Mouse (Mus musculus): ENCODE results near the gene Mt4. TPM values are rescaled to one million over a fixed set of nuclear protein-coding genes. Genes with fewer than 3 reads are reported as not detected.

Mt4 gene
- polyA plus RNA-seq, 1 experiment: not detected

- H3K36me3 ChIP-seq (ENCODE audit: control insufficient read depth, insufficient read depth, low read length): no peaks in the 10 kb centered on the region
- no peak overlapping the region for H3K27ac ChIP-seq (ENCODE audit: control insufficient read depth, insufficient read depth, low read depth, low read length)
- H3K4me1 ChIP-seq (ENCODE audit: control insufficient read depth, insufficient read depth, low read length): no peaks in the 10 kb centered on the region
- H3K27me3 ChIP-seq (ENCODE audit: control insufficient read depth, insufficient read depth, low read length): no peaks in the 10 kb centered on the region
- TF ChIP-seq CTCF (IDR thresholded peaks at IDR 0.05; ENCODE audit: control insufficient read depth, insufficient read depth, insufficient replicate concordance, low read depth, low read length) (no peak), POLR2A (IDR thresholded peaks at IDR 0.05; ENCODE audit: control insufficient read depth, low read depth, low read length) (no peak)
- no peak overlapping the region for H3K4me3 ChIP-seq (ENCODE audit: control insufficient read depth, low read depth, low read length)
Observed at GRCm38 (mm10) chr8:94135556-94135955, 1.4 kb upstream of the Mt4 start.

DNA sequence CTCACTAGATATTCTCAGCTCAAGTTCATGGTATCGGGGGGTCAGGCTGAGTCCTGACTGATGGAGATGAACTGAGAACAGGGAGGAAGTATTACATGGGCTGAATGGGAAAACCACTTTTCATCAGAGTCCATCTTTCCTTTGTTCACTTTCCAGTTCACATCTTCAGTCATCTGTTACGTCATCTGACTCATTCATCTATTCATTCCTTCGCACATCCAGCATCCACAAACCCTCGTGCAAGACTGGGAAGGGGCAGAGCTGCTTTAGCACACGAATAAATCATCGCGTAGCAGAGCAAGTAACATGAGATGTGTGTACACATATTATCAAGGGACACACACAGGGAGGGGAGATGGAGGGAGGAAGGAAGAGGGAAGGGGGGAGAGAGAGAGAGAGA lies 805 bp upstream of the Mt4 start:
- H3K36me3 ChIP-seq (ENCODE audit: control insufficient read depth, insufficient read depth, low read length): no peaks in the 10 kb centered on the region
- H3K27me3 ChIP-seq (ENCODE audit: control insufficient read depth, insufficient read depth, low read length): no peaks in the 10 kb centered on the region
- TF ChIP-seq POLR2A (IDR thresholded peaks at IDR 0.05; ENCODE audit: control insufficient read depth, low read depth, low read length) (no peak), CTCF (IDR thresholded peaks at IDR 0.05; ENCODE audit: control insufficient read depth, insufficient read depth, insufficient replicate concordance, low read depth, low read length) (no peak)
- H3K27ac ChIP-seq (ENCODE audit: control insufficient read depth, insufficient read depth, low read depth, low read length): no peak overlapping the region
- no peaks in the 10 kb centered on the region for H3K4me1 ChIP-seq (ENCODE audit: control insufficient read depth, insufficient read depth, low read length)
- H3K4me3 ChIP-seq (ENCODE audit: control insufficient read depth, low read depth, low read length): no peak overlapping the region

GRCm38 (mm10) chr8:94140266-94140795 lies 3.3 kb downstream of the Mt4 start:
- H3K4me1 ChIP-seq (ENCODE audit: control insufficient read depth, insufficient read depth, low read length): no peaks in the 10 kb centered on the region
- TF ChIP-seq CTCF (IDR thresholded peaks at IDR 0.05; ENCODE audit: control insufficient read depth, insufficient read depth, insufficient replicate concordance, low read depth, low read length): no peak
- TF ChIP-seq POLR2A (IDR thresholded peaks at IDR 0.05; ENCODE audit: control insufficient read depth, low read depth, low read length): no peak
- no peaks in the 10 kb centered on the region for H3K27me3 ChIP-seq (ENCODE audit: control insufficient read depth, insufficient read depth, low read length)
- no peak overlapping the region for H3K4me3 ChIP-seq (ENCODE audit: control insufficient read depth, low read depth, low read length)
- H3K27ac ChIP-seq (ENCODE audit: control insufficient read depth, insufficient read depth, low read depth, low read length): no peak overlapping the region
- no peaks in the 10 kb centered on the region for H3K36me3 ChIP-seq (ENCODE audit: control insufficient read depth, insufficient read depth, low read length)

GRCm38 (mm10) chr8:94148236-94148635 lies 11.2 kb downstream of the Mt4 start:
- Histone ChIP-seq H3K4me3 (ENCODE audit: control insufficient read depth, low read depth, low read length) (no peak overlapping the region), H3K27ac (ENCODE audit: control insufficient read depth, insufficient read depth, low read depth, low read length) (no peak overlapping the region), H3K4me1 (ENCODE audit: control insufficient read depth, insufficient read depth, low read length) (peaks cover 3% of the 10 kb centered on the region), H3K27me3 (ENCODE audit: control insufficient read depth, insufficient read depth, low read length) (no peaks in the 10 kb centered on the region), H3K36me3 (ENCODE audit: control insufficient read depth, insufficient read depth, low read length) (no peaks in the 10 kb centered on the region)
- TF ChIP-seq CTCF (IDR thresholded peaks at IDR 0.05; ENCODE audit: control insufficient read depth, insufficient read depth, insufficient replicate concordance, low read depth, low read length) (no peak), POLR2A (IDR thresholded peaks at IDR 0.05; ENCODE audit: control insufficient read depth, low read depth, low read length) (no peak)

DNA sequence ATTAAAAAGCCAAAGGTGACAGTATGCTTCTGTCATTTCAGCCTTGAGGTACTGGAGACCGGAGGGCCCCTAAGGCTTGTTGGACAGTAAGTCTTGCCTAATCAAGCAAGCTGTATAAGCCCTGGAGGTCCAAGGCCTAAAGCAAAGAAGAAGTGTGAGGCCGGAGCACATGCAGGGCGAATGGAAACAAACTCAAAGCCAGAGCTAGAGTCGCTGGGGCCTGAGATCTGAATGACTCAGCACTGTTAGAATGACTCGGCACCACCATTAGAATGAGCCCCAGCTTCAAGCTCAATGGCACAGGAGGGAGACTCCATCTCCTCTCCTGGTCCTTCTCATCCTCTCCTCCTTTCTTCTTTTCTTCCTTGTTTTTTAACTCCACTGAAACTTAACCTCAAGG lies 13.9 kb downstream of the Mt4 start:
- Histone ChIP-seq H3K36me3 (ENCODE audit: control insufficient read depth, insufficient read depth, low read length) (no peaks in the 10 kb centered on the region), H3K4me3 (ENCODE audit: control insufficient read depth, low read depth, low read length) (no peak overlapping the region), H3K4me1 (ENCODE audit: control insufficient read depth, insufficient read depth, low read length) (peaks cover 8% of the 10 kb centered on the region), H3K27me3 (ENCODE audit: control insufficient read depth, insufficient read depth, low read length) (no peaks in the 10 kb centered on the region), H3K27ac (ENCODE audit: control insufficient read depth, insufficient read depth, low read depth, low read length) (no peak overlapping the region)
- TF ChIP-seq CTCF (IDR thresholded peaks at IDR 0.05; ENCODE audit: control insufficient read depth, insufficient read depth, insufficient replicate concordance, low read depth, low read length) (no peak), POLR2A (IDR thresholded peaks at IDR 0.05; ENCODE audit: control insufficient read depth, low read depth, low read length) (no peak)

DNA sequence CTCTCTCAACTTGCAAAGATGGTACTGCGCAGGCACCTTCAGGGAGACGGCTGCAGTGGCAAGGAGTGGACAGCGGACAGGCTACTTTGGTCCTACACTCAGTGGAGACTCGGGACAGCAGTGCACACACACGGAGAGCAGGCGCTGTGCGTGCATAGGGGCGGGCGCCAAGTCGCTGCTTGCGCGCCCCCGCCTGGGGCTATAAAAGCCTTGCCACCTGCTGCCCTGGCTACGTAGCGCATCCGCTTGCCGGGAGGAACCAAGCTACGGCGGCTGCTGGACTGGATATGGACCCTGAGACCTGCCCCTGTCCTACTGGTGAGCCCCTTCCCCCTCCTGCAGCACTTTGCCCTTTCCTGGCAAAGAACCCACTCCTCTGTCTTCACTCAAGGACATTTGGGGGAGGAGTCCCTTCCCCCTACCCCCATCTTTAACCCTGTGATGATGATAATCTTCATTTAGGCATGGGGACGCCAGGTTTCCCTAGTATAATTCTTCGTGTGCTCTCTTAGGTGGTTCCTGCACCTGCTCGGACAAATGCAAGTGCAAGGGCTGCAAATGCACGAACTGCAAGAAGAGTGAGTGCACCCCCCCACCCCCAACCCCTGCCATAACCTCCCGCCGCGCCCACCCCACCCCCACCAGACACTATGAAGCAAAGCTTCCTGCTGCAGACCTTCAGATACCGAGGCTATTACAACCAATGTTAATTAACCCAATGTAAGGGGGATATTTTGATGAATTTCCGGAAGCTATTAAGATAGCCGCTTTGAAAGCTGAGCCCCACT lies 15.7 kb downstream of the Mt4 start, which contains the start of gene Mt3:
Gene Mt3, plus strand, starts transcription at position 95 of the 788 bp plus-strand sequence.
- Histone ChIP-seq H3K4me1 (ENCODE audit: control insufficient read depth, insufficient read depth, low read length) (peaks cover 8% of the 10 kb centered on the region), H3K36me3 (ENCODE audit: control insufficient read depth, insufficient read depth, low read length) (no peaks in the 10 kb centered on the region), H3K27me3 (ENCODE audit: control insufficient read depth, insufficient read depth, low read length) (no peaks in the 10 kb centered on the region), H3K27ac (ENCODE audit: control insufficient read depth, insufficient read depth, low read depth, low read length) (no peak within 1 kb of the TSS), H3K4me3 (ENCODE audit: control insufficient read depth, low read depth, low read length) (peak within 1 kb of the TSS; percentile 57)
- no peak for TF ChIP-seq POLR2A (IDR thresholded peaks at IDR 0.05; ENCODE audit: control insufficient read depth, low read depth, low read length)
- no peak for TF ChIP-seq CTCF (IDR thresholded peaks at IDR 0.05; ENCODE audit: control insufficient read depth, insufficient read depth, insufficient replicate concordance, low read depth, low read length)

DNA sequence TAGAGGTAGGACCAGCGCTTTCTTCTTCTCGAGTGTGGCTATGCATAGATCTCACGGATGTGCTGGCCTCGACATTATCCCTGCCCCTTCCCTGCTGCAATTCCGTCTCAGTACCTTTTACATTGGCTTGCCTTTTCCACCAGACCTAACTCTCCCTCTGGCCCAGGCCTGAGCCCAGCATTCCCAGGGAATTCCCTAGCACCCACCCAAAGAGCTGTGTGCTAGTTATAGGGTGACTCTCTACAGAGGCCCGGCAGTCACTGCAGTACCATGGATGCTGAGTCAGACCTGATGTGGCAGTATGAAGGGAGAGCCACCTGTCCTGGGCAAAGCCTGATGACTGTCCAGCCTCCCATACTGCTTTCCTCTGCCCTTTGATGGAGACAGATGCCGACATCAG lies 16.5 kb downstream of the Mt4 start:
- no peak overlapping the region for H3K27ac ChIP-seq (ENCODE audit: control insufficient read depth, insufficient read depth, low read depth, low read length)
- no peaks in the 10 kb centered on the region for H3K36me3 ChIP-seq (ENCODE audit: control insufficient read depth, insufficient read depth, low read length)
- H3K27me3 ChIP-seq (ENCODE audit: control insufficient read depth, insufficient read depth, low read length): no peaks in the 10 kb centered on the region
- TF ChIP-seq POLR2A (IDR thresholded peaks at IDR 0.05; ENCODE audit: control insufficient read depth, low read depth, low read length) (no peak), CTCF (IDR thresholded peaks at IDR 0.05; ENCODE audit: control insufficient read depth, insufficient read depth, insufficient replicate concordance, low read depth, low read length) (no peak)
- H3K4me1 ChIP-seq (ENCODE audit: control insufficient read depth, insufficient read depth, low read length): peaks cover 8% of the 10 kb centered on the region
- no peak overlapping the region for H3K4me3 ChIP-seq (ENCODE audit: control insufficient read depth, low read depth, low read length)

Measured in testis, adult 2 months (tissue).